In genomic region chr8:110119715-110120114, GRCm38 (mm10) we compare ENCODE assay signal across 10 mouse cellular contexts. TPM values are rescaled to one million over a fixed set of nuclear protein-coding genes. Genes with fewer than 3 reads are reported as not detected.
DNase-seq lines count a peak whose midpoint lies in the region; ATAC-seq lines count a peak whose summit lies in the region.
"Had no signal": no experiment of that assay in that cellular context is flagged by ENCODE, and none has a peak within 500 bp of the region (broad histone marks: within the 10 kb centered on the region; RNA-seq: fewer than 3 reads in every experiment).

No protein-coding gene starts in this region.

- no peak overlapping the region for H3K4me3 ChIP-seq in embryonic facial prominence, embryonic 11.5 days (ENCODE audit: low read depth, low read length)
- H3K4me3 ChIP-seq in neural tube, embryonic 15.5 days (replicated peaks): no peak overlapping the region

- H3K4me2 ChIP-seq in embryonic facial prominence, embryonic 11.5 days (ENCODE audit: low read depth, low read length): no peak overlapping the region
- H3K4me2 ChIP-seq in neural tube, embryonic 15.5 days: no peak overlapping the region

- no peak for ATAC-seq in embryonic facial prominence, embryonic 11.5 days (replicated peaks; ENCODE audit: insufficient number of reproducible peaks, low FRiP score, low TSS enrichment, low read depth)
- ATAC-seq in megakaryocyte, adult 5-6 weeks (ENCODE audit: poor library complexity, severe bottlenecking): no peak
- ATAC-seq in neural tube, embryonic 15.5 days (ENCODE audit: low FRiP score): no peak

- H3K4me1 ChIP-seq in embryonic facial prominence, embryonic 11.5 days (ENCODE audit: control insufficient read depth, insufficient read depth, low read length): no peaks in the 10 kb centered on the region
- H3K4me1 ChIP-seq in neural tube, embryonic 15.5 days: no peaks in the 10 kb centered on the region

- H3K27me3 ChIP-seq in embryonic facial prominence, embryonic 11.5 days (ENCODE audit: control insufficient read depth, insufficient read depth, low read length): no peaks in the 10 kb centered on the region
- no peaks in the 10 kb centered on the region for H3K27me3 ChIP-seq in neural tube, embryonic 15.5 days (replicated peaks)

- H3K36me3 ChIP-seq in embryonic facial prominence, embryonic 11.5 days (replicated peaks; ENCODE audit: control insufficient read depth, insufficient read depth, low read depth, low read length): no peaks in the 10 kb centered on the region
- H3K36me3 ChIP-seq in neural tube, embryonic 15.5 days: no peaks in the 10 kb centered on the region

- WGBS in embryonic facial prominence, embryonic 11.5 days: 37% methylated on average over 6 of the region's 6 CpGs
- WGBS in neural tube, embryonic 15.5 days: 41% methylated on average over 6 of the region's 6 CpGs

- H3K27ac ChIP-seq in embryonic facial prominence, embryonic 11.5 days (replicated peaks; ENCODE audit: low read depth, low read length): no peak overlapping the region
- no peak overlapping the region for H3K27ac ChIP-seq in neural tube, embryonic 15.5 days (replicated peaks)

- peak; percentile 33 for DNase-seq in heart, postnatal 4 days
- DNase-seq in heart, adult 9 months (ENCODE audit: low spot score in 2 of 2): no peak
- peak; percentile 19 for DNase-seq in right cerebral cortex, adult 18-20 months
- no peak for DNase-seq in right cerebral cortex, postnatal 36 days (ENCODE audit: low spot score in 2 of 2)
- DNase-seq in embryonic facial prominence, embryonic 11.5 days (ENCODE audit: low spot score): peak; percentile 21
- peak; percentile 58 for DNase-seq in retina, postnatal 1 day

- H3K9me3 ChIP-seq in embryonic facial prominence, embryonic 11.5 days (replicated peaks; ENCODE audit: control insufficient read depth, low read length): no peaks in the 10 kb centered on the region
- no peaks in the 10 kb centered on the region for H3K9me3 ChIP-seq in neural tube, embryonic 15.5 days (replicated peaks)

- H3K9ac ChIP-seq in embryonic facial prominence, embryonic 11.5 days (replicated peaks; ENCODE audit: low read length): no peak overlapping the region
- no peak overlapping the region for H3K9ac ChIP-seq in neural tube, embryonic 15.5 days (replicated peaks)

RNA-seq across cellular contexts. Expression of gene Gm17720, which starts 17.2 kb away (rescaled TPM):
- not detected for total RNA-seq in heart, postnatal 4 days (2021)
- not detected in 2 replicates for polyA plus RNA-seq in embryonic facial prominence, embryonic 11.5 days (2014; fragmentation: Nextera tagmentation; extraction: Ambion mirVana)
- not detected in 2 replicates for total RNA-seq in megakaryocyte, adult 5-6 weeks (2015)
- not detected in 2 replicates for total RNA-seq in megakaryocyte, adult 5-6 weeks (2017)
- not detected in 2 replicates for polyA plus RNA-seq in neural tube, embryonic 15.5 days (2015; fragmentation: Nextera tagmentation; extraction: Ambion mirVana)
- polyA plus RNA-seq: limb, embryonic 14.5 days; stomach, embryonic 14.5 days had no signal

RNA-seq across cellular contexts. Expression of gene Gm21964, which starts 18.7 kb away (rescaled TPM):
- total RNA-seq in heart, postnatal 4 days (2021): not detected
- polyA plus RNA-seq in embryonic facial prominence, embryonic 11.5 days (2014; fragmentation: Nextera tagmentation; extraction: Ambion mirVana): not detected in 2 replicates
- total RNA-seq in megakaryocyte, adult 5-6 weeks (2015): not detected in 2 replicates
- total RNA-seq in megakaryocyte, adult 5-6 weeks (2017): not detected in 2 replicates
- not detected in 2 replicates for polyA plus RNA-seq in neural tube, embryonic 15.5 days (2015; fragmentation: Nextera tagmentation; extraction: Ambion mirVana)
- polyA plus RNA-seq: limb, embryonic 14.5 days; stomach, embryonic 14.5 days had no signal

RNA-seq across cellular contexts. Expression of gene Zfp612, which starts 40.2 kb away (rescaled TPM):
- total RNA-seq in heart, postnatal 4 days (2021): 1 to 10 TPM; 6.2 to 6.3 TPM
- polyA plus RNA-seq in embryonic facial prominence, embryonic 11.5 days (2014; fragmentation: Nextera tagmentation; extraction: Ambion mirVana): 8.9 and 9.4 TPM in 2 replicates
- not detected in 2 replicates for total RNA-seq in megakaryocyte, adult 5-6 weeks (2015)
- not detected in 2 replicates for total RNA-seq in megakaryocyte, adult 5-6 weeks (2017)
- 20.6 and 22.5 TPM in 2 replicates for polyA plus RNA-seq in neural tube, embryonic 15.5 days (2015; fragmentation: Nextera tagmentation; extraction: Ambion mirVana)

RNA-seq across cellular contexts. Expression of gene Calb2, which starts 48.3 kb away (rescaled TPM):
- under 1 TPM; 0.31 to 0.65 TPM for total RNA-seq in heart, postnatal 4 days (2021)
- 5.0 and 6.6 TPM in 2 replicates for polyA plus RNA-seq in embryonic facial prominence, embryonic 11.5 days (2014; fragmentation: Nextera tagmentation; extraction: Ambion mirVana)
- not detected in 2 replicates for total RNA-seq in megakaryocyte, adult 5-6 weeks (2015)
- total RNA-seq in megakaryocyte, adult 5-6 weeks (2017): not detected in 2 replicates
- 48.2 and 55.0 TPM in 2 replicates for polyA plus RNA-seq in neural tube, embryonic 15.5 days (2015; fragmentation: Nextera tagmentation; extraction: Ambion mirVana)
- polyA plus RNA-seq: stomach, embryonic 14.5 days had no signal

Comparison
In these comparisons a context has a peak if more than half of its experiments do, and no peak if none do; other contexts are left out.
1. DNase-seq: peak in heart, postnatal 4 days (single experiment), right cerebral cortex, adult 18-20 months (single experiment), embryonic facial prominence, embryonic 11.5 days (single experiment) and retina, postnatal 1 day (single experiment); none in heart, adult 9 months (0 of 2) and right cerebral cortex, postnatal 36 days (0 of 2).
2. RNA of gene Zfp612, which starts 40.2 kb away (total RNA-seq): 6.2 to 6.3 TPM in heart, postnatal 4 days; not detected in megakaryocyte, adult 5-6 weeks; every median in the first group is over 4 times any median in the second.